Mouse (Mus musculus) forebrain, embryonic 12.5 days (tissue): ENCODE results near the gene Gm10277. TPM values are rescaled to one million over a fixed set of nuclear protein-coding genes. Genes with fewer than 3 reads are reported as not detected.
"Not testable (repeated sequence)": the region's sequence is repeated elsewhere in the genome, so short reads cannot be mapped to it uniquely, and the experiment has no call there.

Experiments
- ATAC-seq: fragments of 200-750 bp; cut with Nextera tagmentation; 2 replicates; pipeline ENCODE4 v1.8.0; 2017; ENCODE audit warnings: moderate TSS enrichment; ENCODE audit not compliant: low FRiP score
- H3K27ac ChIP-seq: fragments of 300-500 bp; sonication (generic); 2 replicates; pipeline ENCODE4 v1.5.1; 2016; ENCODE audit warnings: mild to moderate bottlenecking
- H3K27me3 ChIP-seq: fragments of 300-500 bp; sonication (generic); 2 replicates; pipeline ENCODE4 v1.6.1; 2016; ENCODE audit warnings: mild to moderate bottlenecking
- H3K36me3 ChIP-seq: fragments of 300-500 bp; sonication (generic); replicated peaks from 2 replicates; pipeline ENCODE4 v1.6.1; 2016; ENCODE audit warnings: mild to moderate bottlenecking
- H3K4me1 ChIP-seq: fragments of 300-500 bp; sonication (generic); 2 replicates; pipeline ENCODE4 v1.6.1; 2016
- H3K4me2 ChIP-seq: fragments of 300-500 bp; sonication (generic); 2 replicates; pipeline ENCODE4 v1.6.1; 2016; ENCODE audit warnings: mild to moderate bottlenecking, moderate library complexity
- H3K4me3 ChIP-seq: fragments of 300-500 bp; sonication (generic); replicated peaks from 2 replicates; pipeline ENCODE4 v1.5.1; 2016; ENCODE audit warnings: mild to moderate bottlenecking
- H3K9ac ChIP-seq: fragments of 300-500 bp; sonication (generic); 2 replicates; pipeline ENCODE4 v1.6.1; 2016; ENCODE audit warnings: mild to moderate bottlenecking
- H3K9me3 ChIP-seq: fragments of 300-500 bp; sonication (generic); 2 replicates; pipeline ENCODE4 v1.6.1; 2016
- WGBS: fragments of 180-500 bp; shearing (Covaris S2); methylation state at CpG from one replicate; pipeline ENCODE4 v1.1.7; 2016; 5-methylcytosine and 5-hydroxymethylcytosine counted together
- polyA plus RNA-seq: library from polyadenylated mRNA; unstranded; fragments of >200 nt; fragmentation: Nextera tagmentation; extraction: Ambion mirVana; gene quantifications from 2 replicates; pipeline ENCODE4 v1.2.1, GENCODE M21; 2016

The Gm10277 gene
- polyA plus RNA-seq, 1 experiment from 2014 or later: 2.9 TPM

GRCm38 (mm10) chr11:77764694-77765458 is 22.7 kb downstream of the Gm10277 start:
- WGBS: 65% methylated on average over 9 of the region's 9 CpGs
- H3K4me3 ChIP-seq: peak overlapping the region; percentile 94
- peaks cover 40% of the 10 kb centered on the region for H3K4me1 ChIP-seq
- H3K4me2 ChIP-seq: peak overlapping the region; percentile 92
- peak overlapping the region; percentile 99; the same call in 1 of the 2 replicates for H3K9ac ChIP-seq
- H3K9me3 ChIP-seq: no peaks in the 10 kb centered on the region
- H3K27me3 ChIP-seq: peaks cover 30% of the 10 kb centered on the region
- ATAC-seq: no peak
- H3K36me3 ChIP-seq: no peaks in the 10 kb centered on the region
- peak overlapping the region; percentile 97; the same call in 1 of the 2 replicates for H3K27ac ChIP-seq

GRCm38 (mm10) chr11:77763673-77764340 is 23.7 kb downstream of the Gm10277 start:
- Histone ChIP-seq H3K27me3 (peaks cover 30% of the 10 kb centered on the region), H3K36me3 (no peaks in the 10 kb centered on the region), H3K4me1 (peaks cover 40% of the 10 kb centered on the region), H3K9me3 (no peaks in the 10 kb centered on the region), H3K4me2 (peak overlapping the region; percentile 92), H3K27ac (peak overlapping the region; percentile 97), H3K9ac (peak overlapping the region; percentile 99), H3K4me3 (peak overlapping the region; percentile 94)
- ATAC-seq: peak; percentile 73
- 4% methylated on average over 26 of the region's 26 CpGs for WGBS

DNA sequence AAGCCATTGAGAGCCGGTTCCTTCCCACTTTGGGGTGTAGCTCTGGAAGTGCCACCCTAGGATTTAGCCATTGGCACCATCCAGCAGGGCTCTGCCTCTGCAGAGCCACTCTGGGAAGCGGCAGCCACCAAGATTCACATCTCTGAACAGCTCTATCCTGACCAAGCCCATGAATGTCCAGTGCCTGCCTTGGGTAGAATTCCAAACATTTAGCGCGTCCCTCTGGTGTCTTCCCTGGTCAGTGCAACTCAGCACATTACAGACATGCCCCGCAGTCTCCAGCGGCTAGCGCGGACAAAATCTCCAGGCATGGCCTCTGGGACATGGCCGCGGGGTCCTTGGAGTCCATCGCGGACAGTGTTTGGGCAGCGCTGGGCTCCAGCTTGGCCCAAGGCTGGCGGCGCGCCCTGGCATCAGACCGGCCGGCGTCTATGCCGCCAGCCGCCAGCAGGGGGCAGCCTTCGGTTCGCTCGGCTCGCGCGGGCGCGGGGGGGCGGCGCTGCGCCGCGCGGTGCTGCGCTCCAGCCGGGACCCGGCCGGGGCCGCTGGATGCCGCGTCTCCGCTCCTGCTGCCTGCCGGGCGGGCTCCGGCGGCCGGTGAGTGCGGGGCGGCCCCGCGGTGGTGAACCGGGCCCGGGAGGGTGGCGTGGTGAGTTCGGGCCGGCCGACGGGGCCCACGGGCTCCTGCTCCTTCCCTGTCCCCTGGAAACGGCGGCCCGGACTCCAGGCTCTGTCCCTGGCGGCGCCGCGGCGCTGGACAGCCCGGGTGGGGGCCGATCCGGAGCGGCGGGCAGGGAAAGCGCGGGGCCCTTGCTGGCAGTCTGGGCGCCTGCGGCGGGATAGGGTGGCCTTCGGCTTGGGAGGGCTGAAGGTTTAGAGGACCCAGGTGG is 24.5 kb downstream of the Gm10277 start, which contains the start of gene Myo18a:
Myo18a (plus strand) TSS at position 464 of the 890 bp plus-strand sequence.
- WGBS: 1% methylated on average over 74 of the region's 79 CpGs
- peak; percentile 86 for ATAC-seq
- H3K27ac ChIP-seq: peak within 1 kb of the TSS; percentile 97
- peak within 1 kb of the TSS; percentile 92 for H3K4me2 ChIP-seq
- H3K9me3 ChIP-seq: no peaks in the 10 kb centered on the region
- H3K27me3 ChIP-seq: peaks cover 36% of the 10 kb centered on the region
- no peaks in the 10 kb centered on the region for H3K36me3 ChIP-seq
- H3K9ac ChIP-seq: peak within 1 kb of the TSS; percentile 99
- H3K4me3 ChIP-seq: peak within 1 kb of the TSS; percentile 94
- peaks cover 45% of the 10 kb centered on the region for H3K4me1 ChIP-seq

DNA sequence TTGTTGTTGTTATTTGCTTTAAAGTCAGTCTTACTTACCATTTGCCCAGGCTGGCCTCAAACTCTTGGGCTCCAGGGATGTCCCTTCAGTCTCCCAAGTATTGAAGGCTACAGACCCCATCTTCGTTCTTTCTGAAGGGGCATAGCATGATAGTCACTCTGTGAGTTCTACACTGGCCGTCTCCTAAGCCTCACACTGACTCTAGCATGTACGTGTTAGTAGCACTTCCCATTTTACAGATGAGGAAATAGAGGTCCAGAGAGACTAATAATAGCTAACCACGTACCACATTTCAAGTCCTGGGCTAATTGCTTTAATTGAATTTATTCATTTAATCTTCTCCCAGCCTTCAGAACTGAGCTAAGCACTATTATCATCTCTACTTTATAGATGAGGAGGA is 27.5 kb downstream of the Gm10277 start:
- H3K27me3 ChIP-seq: peaks cover 19% of the 10 kb centered on the region
- 88% methylated on average over 4 of the region's 4 CpGs for WGBS
- ATAC-seq: no peak
- no peaks in the 10 kb centered on the region for H3K36me3 ChIP-seq
- no peaks in the 10 kb centered on the region for H3K9me3 ChIP-seq
- H3K27ac ChIP-seq: no peak overlapping the region
- H3K4me3 ChIP-seq: no peak overlapping the region
- no peak overlapping the region for H3K4me2 ChIP-seq
- no peak overlapping the region for H3K9ac ChIP-seq
- H3K4me1 ChIP-seq: peaks cover 24% of the 10 kb centered on the region

- no peak overlapping the region for H3K27ac ChIP-seq
- 83% methylated on average over 3 of the region's 3 CpGs for WGBS
- no peaks in the 10 kb centered on the region for H3K36me3 ChIP-seq
- peaks cover 4% of the 10 kb centered on the region; the same call in 1 of the 2 replicates for H3K4me1 ChIP-seq
- no peak overlapping the region for H3K4me3 ChIP-seq
- H3K9ac ChIP-seq: no peak overlapping the region
- no peaks in the 10 kb centered on the region for H3K9me3 ChIP-seq
- H3K27me3 ChIP-seq: peaks cover 7% of the 10 kb centered on the region; the same call in 1 of the 2 replicates
- H3K4me2 ChIP-seq: no peak overlapping the region
- ATAC-seq: no peak
Observed at GRCm38 (mm10) chr11:77753469-77753868, 34.1 kb downstream of the Gm10277 start.

GRCm38 (mm10) chr11:77752525-77752924 is 35.0 kb downstream of the Gm10277 start:
- no peak overlapping the region for H3K4me2 ChIP-seq
- no peak overlapping the region for H3K9ac ChIP-seq
- H3K4me3 ChIP-seq: no peak overlapping the region
- no peaks in the 10 kb centered on the region for H3K9me3 ChIP-seq
- H3K4me1 ChIP-seq: no peaks in the 10 kb centered on the region
- no peak for ATAC-seq
- 81% methylated on average over 5 of the region's 5 CpGs for WGBS
- no peak overlapping the region for H3K27ac ChIP-seq
- H3K27me3 ChIP-seq: 0 out of 2 replicates have a peak, but pooled peaks cover 3% of the 10 kb centered on the region
- H3K36me3 ChIP-seq: no peaks in the 10 kb centered on the region

- H3K4me1 ChIP-seq: no peaks in the 10 kb centered on the region
- no peak overlapping the region for H3K27ac ChIP-seq
- H3K36me3 ChIP-seq: no peaks in the 10 kb centered on the region
- no peaks in the 10 kb centered on the region for H3K27me3 ChIP-seq
- H3K4me3 ChIP-seq: no peak overlapping the region
- ATAC-seq: no peak
- 87% methylated on average over 5 of the region's 5 CpGs for WGBS
- no peaks in the 10 kb centered on the region for H3K9me3 ChIP-seq
- no peak overlapping the region for H3K4me2 ChIP-seq
- no peak overlapping the region for H3K9ac ChIP-seq
Observed at GRCm38 (mm10) chr11:77748996-77749395, 38.6 kb downstream of the Gm10277 start.

GRCm38 (mm10) chr11:77747103-77747502 is 40.4 kb downstream of the Gm10277 start:
- H3K4me1 ChIP-seq, H3K4me2 ChIP-seq, H3K9ac ChIP-seq, H3K4me3 ChIP-seq, H3K27me3 ChIP-seq, H3K9me3 ChIP-seq, ATAC-seq, H3K36me3 ChIP-seq, H3K27ac ChIP-seq: not testable (repeated sequence)
- WGBS: 95% methylated on average over 14 of the region's 15 CpGs

DNA sequence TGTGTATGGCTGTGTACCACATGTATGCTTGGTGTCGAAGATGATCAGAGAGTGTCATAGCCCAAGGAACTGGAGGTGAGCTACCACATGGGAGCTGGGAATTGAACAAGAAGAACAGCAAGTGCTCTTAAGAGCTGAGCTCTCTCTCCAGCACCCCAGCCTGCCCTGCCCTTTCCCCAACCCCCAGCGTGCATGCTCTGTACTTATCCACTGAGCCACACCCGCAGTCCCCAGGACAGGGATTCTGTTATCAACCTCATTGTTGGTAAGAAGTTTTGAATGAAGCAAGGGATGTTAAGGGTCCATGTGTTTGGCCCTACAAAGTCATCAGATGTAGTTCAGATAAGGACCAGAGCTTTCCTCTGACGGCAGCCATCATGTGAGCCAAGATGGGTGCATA is 40.9 kb downstream of the Gm10277 start:
- H3K27me3 ChIP-seq: no peaks in the 10 kb centered on the region
- H3K27ac ChIP-seq: no peak overlapping the region
- H3K4me2 ChIP-seq: no peak overlapping the region
- H3K9me3 ChIP-seq: no peaks in the 10 kb centered on the region
- WGBS: 92% methylated on average over 4 of the region's 4 CpGs
- no peak overlapping the region for H3K9ac ChIP-seq
- H3K4me1 ChIP-seq: no peaks in the 10 kb centered on the region
- no peaks in the 10 kb centered on the region for H3K36me3 ChIP-seq
- ATAC-seq: no peak
- H3K4me3 ChIP-seq: no peak overlapping the region

DNA sequence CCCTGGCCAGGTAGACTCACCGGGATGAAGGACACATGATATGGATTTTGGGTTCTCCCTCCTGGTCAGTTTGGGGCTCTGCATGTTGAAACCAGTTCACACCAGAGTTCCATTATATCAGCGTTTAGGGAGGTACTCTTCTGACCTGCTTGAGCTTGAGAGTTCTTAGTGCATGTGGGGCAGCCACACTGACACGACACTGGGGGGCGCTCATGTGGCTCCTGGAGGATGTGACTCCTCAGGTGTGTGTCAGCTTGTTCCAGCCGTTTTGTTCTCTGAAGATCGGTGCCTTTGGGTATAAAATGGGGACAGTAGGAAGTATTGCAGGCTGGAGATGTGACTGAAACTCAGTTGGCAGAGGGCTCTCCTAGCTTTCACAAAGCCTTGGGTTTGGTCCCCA is 43.6 kb downstream of the Gm10277 start:
- Histone ChIP-seq H3K4me2 (no peak overlapping the region), H3K36me3 (no peaks in the 10 kb centered on the region), H3K27ac (no peak overlapping the region), H3K9ac (no peak overlapping the region), H3K4me3 (no peak overlapping the region), H3K27me3 (no peaks in the 10 kb centered on the region), H3K9me3 (no peaks in the 10 kb centered on the region), H3K4me1 (no peaks in the 10 kb centered on the region)
- ATAC-seq: no peak
- WGBS: 32% methylated on average over 6 of the region's 6 CpGs

DNA sequence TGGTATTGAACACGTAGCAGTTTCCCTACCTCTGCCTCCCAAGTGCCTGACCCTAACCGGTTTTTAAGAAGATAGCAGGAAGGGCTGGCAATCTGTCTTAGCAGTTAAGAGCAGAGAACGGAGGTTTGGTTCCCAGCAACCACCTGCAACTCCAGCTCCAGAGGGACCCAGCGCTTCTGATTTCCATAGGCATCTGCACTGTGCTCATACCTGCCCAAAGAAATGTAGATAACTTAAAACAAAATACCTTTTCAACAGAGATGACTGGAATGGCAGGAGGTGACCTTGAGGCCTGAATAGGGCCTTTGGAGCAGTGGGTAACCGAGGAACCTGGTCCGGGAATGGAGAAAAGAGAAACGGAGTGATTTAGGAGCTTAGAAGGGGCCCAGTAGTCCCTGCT is 49.0 kb downstream of the Gm10277 start:
- no peak for ATAC-seq
- Histone ChIP-seq H3K4me1 (no peaks in the 10 kb centered on the region), H3K4me3 (no peak overlapping the region), H3K4me2 (no peak overlapping the region), H3K27me3 (no peaks in the 10 kb centered on the region), H3K9ac (no peak overlapping the region), H3K9me3 (no peaks in the 10 kb centered on the region), H3K36me3 (no peaks in the 10 kb centered on the region), H3K27ac (no peak overlapping the region)
- 49% methylated on average over 7 of the region's 7 CpGs for WGBS

DNA sequence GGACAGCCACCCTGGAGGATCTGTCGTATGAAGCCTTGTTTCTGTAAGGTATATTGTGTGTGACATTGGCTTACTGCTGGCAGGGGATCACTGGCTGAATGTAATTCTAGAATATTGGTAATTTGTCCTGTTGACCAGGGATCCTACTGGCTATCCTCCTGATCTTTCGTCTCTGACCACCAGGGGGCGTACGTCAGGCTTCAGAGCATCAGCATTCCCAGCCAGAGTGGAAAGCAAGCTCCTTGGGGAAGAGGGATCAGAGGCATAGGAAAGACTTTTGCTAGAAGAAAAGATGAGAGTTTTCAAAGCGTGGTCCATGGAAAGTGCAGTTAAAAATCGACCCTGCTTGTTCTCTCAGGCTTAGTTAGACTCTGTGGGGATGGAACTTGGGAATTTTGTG is 50.3 kb downstream of the Gm10277 start:
- Histone ChIP-seq H3K4me2 (no peak overlapping the region), H3K4me3 (no peak overlapping the region), H3K4me1 (no peaks in the 10 kb centered on the region), H3K36me3 (no peaks in the 10 kb centered on the region), H3K9me3 (no peaks in the 10 kb centered on the region), H3K9ac (no peak overlapping the region), H3K27ac (no peak overlapping the region), H3K27me3 (no peaks in the 10 kb centered on the region)
- WGBS: under 1% methylated on average over 6 of the region's 6 CpGs
- no peak for ATAC-seq
